Mouse (Mus musculus): Measurements from ENCODE around the gene Gja1.

DNA sequence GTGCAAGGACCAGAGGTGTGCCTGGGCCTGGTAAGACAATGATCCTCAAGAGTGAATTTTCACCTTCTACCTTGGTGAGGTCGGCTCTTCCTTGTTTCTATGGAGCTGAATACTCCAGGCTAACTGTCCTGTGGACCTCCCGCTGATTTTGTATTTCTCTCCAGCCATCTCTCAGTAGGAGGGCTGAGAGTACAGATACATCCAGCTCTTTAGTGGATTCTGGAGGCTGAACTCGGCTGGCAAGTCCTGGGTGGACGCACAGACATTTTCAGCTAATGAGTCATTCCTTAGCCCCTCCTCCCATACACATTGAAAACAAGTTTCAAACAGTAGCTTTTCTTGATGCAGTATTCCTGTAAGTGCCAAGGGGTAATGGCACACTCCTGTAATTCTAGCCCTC lies 49.2 kb downstream of the Gja1 start:
- TF ChIP-seq CTCF (IDR thresholded peaks at IDR 0.05; ENCODE audit: low read depth) (no peak), EP300 (IDR thresholded peaks at IDR 0.05; ENCODE audit: low read depth) (no peak)

All from liver, embryonic 14.5 days (tissue).